Mouse (Mus musculus): ENCODE results near the gene Casp7. TPM values are rescaled to one million over a fixed set of nuclear protein-coding genes. Genes with fewer than 3 reads are reported as not detected.
A peak's percentile ranks its signal among the peaks of the same experiment; 100 is the strongest.
"Not testable (repeated sequence)": the region's sequence is repeated elsewhere in the genome, so short reads cannot be mapped to it uniquely, and the experiment has no call there.

Gene Casp7
- total RNA-seq, 2 experiments from 2014 or later = 5.1 to 6.3 TPM

DNA sequence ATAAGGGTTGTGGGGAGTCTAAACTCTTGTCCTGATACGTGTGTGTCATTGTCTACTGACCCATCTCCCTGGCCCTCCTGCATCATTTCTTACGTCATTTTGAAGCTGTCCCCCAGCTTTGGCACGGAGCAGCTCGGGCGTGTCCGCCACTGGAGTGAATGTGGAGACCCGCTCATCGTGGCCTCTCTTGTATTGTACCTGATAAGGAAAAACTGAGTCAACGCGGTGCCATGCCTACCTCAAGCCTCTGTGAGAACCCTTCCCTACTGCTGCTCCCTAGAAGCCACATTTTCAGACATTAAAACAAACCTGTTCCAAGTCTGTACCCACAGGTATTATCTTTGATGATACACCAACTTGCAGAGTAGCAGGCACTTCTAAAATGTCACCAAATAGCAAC, 15.5 kb upstream of the Casp7 start:
- DNase-seq (ENCODE audit: low spot score in 2 of 2) = no peak

GRCm38 (mm10) chr19:56385546-56385945, 11.4 kb upstream of the Casp7 start:
- DNase-seq (ENCODE audit: low spot score in 2 of 2) = no peak

DNA sequence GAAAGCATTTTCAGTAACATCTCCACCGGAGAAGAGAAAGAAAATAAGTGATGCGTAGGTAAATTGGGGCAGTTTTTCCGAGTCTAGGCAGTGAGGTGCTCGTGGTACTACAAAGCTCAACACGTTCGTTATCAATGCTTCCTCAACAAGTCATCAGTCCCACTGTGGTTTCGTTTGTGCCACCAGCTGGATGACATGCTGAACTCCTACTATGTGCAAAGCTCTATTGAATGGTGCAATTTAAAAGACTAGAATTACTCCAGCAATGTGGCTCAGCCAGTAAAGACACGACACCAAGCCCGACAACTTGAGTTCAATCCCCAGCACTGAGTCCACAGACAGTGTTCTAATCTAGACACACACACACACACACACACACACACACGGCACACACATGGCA, 10.8 kb upstream of the Casp7 start:
- DNase-seq (ENCODE audit: low spot score in 2 of 2) = no peak

DNA sequence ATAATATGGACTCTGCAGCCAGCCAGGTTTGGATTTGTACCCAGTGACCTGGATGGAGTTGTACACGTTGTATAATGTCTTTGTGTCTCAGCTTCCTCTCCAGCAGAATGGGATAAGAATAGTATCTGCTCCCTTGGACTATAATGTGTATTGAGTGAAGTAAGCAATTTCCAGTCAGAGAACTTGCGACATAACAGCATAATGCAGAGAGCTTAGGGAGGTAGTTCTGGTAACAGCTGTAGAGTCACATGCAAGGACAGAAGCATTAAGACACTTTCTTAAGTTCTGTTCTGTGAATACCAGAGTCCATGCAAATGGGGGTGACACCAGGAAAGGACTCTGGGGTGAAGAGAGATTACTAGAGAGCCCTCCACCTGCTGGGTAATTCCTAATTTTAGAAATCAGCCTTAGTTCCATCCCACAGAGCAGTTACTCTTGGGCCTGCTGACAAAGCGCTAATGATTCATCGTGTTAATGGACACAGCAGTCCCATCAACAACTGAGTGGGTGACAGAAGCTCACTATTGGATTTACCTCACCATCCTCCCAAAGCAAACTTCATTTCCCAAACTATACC, 9.1 kb upstream of the Casp7 start:
- DNase-seq (ENCODE audit: low spot score in 2 of 2) = no peak

DNA sequence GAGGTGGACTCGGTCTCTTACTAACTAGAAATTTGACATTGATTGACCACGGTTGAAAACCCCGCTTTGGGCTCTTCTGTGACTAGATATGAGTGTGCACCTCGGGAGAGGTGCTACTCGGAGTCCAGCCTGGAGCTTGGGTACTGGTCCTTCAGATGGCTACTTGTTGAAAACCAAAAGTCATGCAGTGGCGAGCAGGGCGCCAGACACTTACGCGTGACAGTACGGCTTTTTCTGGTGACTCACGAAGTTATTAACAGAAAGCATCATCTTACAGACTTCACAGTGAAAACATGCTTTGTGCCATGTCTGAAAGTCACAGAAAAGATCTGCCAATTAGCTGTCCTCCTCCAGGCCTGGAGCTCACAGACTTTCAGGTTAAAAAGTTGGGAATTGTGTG, 7.8 kb upstream of the Casp7 start:
- DNase-seq (ENCODE audit: low spot score in 2 of 2) = no peak

DNA sequence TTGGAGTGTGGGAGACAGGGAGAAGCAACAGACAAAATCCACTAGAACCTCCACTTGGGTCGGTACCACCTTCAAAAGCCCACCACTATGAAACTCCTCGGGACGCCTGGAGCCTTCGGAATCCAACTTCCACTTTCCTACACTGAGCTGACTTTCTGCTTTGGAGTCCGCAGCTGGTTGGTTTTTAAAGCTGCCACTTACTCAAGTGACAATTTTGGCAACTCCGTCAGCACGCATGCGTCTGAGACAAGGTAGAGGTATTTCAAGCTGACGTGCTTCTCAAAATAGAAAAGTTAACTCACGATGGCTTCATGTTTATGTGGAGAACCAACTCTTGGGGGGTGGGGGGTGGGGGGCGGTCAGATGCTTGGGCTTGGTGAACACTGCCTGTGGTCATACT, 7.0 kb upstream of the Casp7 start, which contains the start of gene Nrap:
Nrap (minus strand) TSS at position 159 of the 400 bp plus-strand sequence.
- no peak for DNase-seq (ENCODE audit: low spot score in 2 of 2)

- DNase-seq (ENCODE audit: low spot score in 2 of 2) = no peak
Measured at GRCm38 (mm10) chr19:56391307-56392046, 5.5 kb upstream of the Casp7 start.

GRCm38 (mm10) chr19:56393311-56393866, 3.5 kb upstream of the Casp7 start:
- no peak for DNase-seq (ENCODE audit: low spot score in 2 of 2)

- DNase-seq (ENCODE audit: low spot score in 2 of 2) = no peak
Measured at GRCm38 (mm10) chr19:56395183-56395935, 1.6 kb upstream of the Casp7 start.

DNA sequence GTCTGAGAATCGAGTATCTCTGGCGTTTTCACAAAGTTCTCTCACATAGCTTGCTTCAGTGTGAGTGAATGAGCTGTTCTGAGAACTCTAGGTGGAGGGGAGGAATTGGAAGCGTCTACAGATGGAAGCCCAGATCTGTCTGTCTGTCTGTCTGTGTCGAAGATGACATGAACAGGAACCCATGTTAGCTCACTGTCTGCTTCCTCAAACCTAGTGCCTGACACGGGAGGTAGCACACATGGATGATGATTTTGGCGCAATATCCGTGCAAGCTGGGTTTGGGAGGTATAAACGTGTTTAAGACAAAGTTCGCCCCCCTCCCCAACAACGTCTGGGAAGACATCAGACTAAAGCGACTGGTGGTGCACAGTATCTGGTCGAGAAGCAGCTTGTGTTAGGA, 702 bp upstream of the Casp7 start:
- DNase-seq (ENCODE audit: low spot score in 2 of 2) = no peak

DNA sequence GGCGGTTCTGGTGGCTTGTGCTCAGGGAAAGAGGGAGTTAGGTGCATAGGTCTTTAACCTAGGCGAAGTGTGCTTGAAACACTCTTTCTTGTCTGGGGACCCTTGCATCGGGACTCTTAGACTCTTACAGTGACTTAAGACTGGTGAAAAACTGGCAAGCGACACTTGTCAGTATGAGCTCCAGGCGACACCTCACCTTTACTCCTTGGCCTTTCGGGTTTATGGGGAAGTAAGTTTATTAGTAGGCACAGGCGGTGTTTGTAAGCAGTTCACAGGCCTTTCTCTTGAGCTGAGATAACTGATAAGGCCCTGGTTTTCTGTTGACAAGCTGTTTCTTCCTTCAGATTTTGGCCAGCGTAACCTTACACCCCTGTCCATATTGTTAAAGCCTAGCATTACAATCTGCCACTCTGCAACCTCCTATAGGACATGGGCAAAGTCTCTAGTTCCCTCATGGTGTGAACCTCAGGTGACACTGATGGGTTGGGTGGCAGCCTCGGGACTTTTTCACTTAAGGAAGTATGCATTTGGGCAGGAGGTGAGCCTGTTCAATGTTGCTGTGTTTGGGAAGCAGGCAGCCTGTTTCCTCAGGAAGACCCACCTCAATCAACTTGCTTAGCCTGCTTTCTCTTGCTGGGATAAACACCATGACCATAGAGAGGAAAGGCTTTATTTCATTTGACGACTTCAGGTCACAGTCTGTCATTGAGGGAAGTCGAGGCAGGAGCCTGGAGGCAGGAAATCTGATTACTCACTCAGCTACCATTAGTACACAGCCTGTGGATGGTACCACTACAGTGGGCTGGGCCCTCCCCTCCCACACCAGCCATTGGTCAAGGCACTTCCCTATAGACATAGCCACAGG, 966 bp downstream of the Casp7 start:
- no peak for DNase-seq (ENCODE audit: low spot score in 2 of 2)

DNA sequence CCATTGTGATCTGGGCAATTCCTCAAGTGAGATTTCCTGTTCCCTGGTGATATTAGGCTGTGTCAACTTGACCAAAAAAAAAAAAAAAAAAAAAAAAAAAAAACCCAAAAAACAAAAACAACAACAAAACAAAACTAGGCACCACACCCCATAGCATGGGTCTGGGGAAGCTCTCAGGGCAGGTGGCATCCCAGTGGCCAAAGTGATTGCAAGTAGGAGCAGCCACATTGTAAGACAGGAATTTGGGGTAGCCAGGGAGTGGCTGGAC, 1.5 kb downstream of the Casp7 start:
- no peak for DNase-seq (ENCODE audit: low spot score in 2 of 2)

DNA sequence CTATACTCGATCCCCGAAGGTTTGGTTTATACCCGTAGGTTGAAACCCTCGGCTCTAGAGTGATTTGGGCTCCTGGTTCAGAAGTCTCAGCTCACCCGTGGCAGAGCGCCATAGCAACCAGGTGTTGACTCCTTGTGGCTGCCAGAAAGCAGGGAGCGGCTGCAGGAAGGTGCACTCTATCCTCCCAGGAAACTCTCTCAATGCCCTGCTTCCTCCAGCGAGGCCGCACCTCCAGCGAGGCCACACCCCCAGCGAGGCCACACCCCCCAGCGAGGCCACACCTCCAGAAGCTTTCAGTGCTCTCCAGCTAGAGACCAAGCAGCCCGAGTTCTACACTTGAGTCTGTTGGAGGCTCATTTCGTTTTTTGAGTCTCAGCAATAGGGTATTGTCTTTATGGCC, 3.3 kb downstream of the Casp7 start:
- DNase-seq (ENCODE audit: low spot score in 2 of 2) = no peak

DNA sequence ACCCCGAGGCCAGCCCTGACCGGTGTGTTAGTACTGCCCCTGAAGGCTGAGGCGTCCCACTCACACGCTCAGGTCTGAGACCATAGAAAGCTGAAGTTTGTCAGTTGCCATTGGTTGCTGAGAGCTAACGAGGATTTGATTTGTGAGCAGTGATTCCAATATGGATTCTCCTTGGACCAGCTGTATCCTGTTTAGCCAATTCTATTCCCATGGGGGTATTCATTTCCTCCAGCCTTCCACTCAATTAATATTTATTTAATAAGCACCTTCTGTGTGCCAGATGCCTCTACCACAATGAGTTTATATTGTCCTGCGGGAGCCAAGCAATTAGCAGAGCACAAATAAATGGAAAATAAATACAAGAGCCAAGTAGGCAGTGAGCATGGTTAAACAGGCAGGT, 4.9 kb downstream of the Casp7 start:
- DNase-seq (ENCODE audit: low spot score in 2 of 2) = peak in 1 of 2 experiments; percentile 45

GRCm38 (mm10) chr19:56405824-56406223, 8.9 kb downstream of the Casp7 start:
- DNase-seq (ENCODE audit: low spot score in 2 of 2) = no peak

- no peak for DNase-seq (ENCODE audit: low spot score in 2 of 2)
Measured at GRCm38 (mm10) chr19:56406581-56406980, 9.7 kb downstream of the Casp7 start.

DNA sequence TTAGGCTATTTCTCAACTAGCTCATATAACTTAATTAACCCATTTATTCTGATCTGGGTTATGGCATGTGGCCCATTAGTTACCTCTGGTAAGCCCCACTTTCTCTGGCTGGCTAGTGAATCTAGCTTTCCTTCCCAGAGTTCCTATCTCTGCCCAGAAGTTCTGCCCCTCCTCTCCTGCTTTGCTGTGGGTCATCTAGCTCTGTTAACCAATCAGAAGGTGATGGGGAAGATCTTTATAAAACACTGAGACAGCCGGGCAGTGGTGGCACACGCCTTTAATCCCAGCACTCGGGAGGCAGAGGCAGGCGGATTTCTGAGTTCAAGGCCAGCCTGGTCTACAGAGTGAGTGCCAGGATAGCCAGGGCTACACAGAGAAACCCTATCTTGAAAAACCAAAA, 13.0 kb downstream of the Casp7 start:
- DNase-seq (ENCODE audit: low spot score in 2 of 2) = not testable (repeated sequence)

DNA sequence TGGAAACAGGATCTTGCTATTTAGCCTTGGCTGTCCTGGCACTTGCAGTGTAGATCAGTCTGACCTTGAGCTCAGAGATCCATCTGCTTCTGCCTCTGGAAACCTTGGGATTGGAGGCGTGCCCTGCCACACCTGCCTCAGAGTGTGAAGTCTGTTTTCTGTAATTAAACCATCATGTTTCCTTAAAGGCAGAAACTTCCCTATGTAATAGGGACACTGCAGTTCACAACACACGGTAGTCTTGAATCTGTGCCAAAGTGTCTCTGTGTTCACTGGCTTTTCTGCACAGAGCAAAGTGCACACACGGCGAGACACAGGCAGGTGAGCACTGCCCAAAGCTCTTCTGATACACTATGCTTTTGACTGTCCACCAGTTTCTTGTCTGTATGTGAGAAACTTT, 21.5 kb downstream of the Casp7 start:
- no peak for DNase-seq (ENCODE audit: low spot score in 2 of 2)

GRCm38 (mm10) chr19:56419452-56419851, 22.5 kb downstream of the Casp7 start:
- no peak for DNase-seq (ENCODE audit: low spot score in 2 of 2)

- no peak for DNase-seq (ENCODE audit: low spot score in 2 of 2)
Measured at GRCm38 (mm10) chr19:56420345-56420744, 23.4 kb downstream of the Casp7 start.
